Mouse (Mus musculus) cortical plate, adult 2 months (tissue): ENCODE results near the gene Galnt7. TPM values are rescaled to one million over a fixed set of nuclear protein-coding genes. Genes with fewer than 3 reads are reported as not detected.

ENCODE experiments used
- H3K27ac ChIP-seq: fragments of 200-500 bp; 2 replicates; pipeline ENCODE4 v1.5.1; 2012; ENCODE audit warnings: low read length, control low read depth, inconsistent platforms; ENCODE audit not compliant: insufficient read depth
- H3K4me1 ChIP-seq: fragments of 200-500 bp; 2 replicates; pipeline ENCODE4 v1.6.1; 2011; ENCODE audit warnings: low read length; ENCODE audit not compliant: control insufficient read depth, insufficient read depth
- H3K4me3 ChIP-seq: fragments of 200-500 bp; 2 replicates; pipeline ENCODE4 v1.5.1; 2011; ENCODE audit warnings: mild to moderate bottlenecking, low read length, control low read depth; ENCODE audit not compliant: insufficient read depth
- CTCF ChIP-seq: fragments of 200-500 bp; IDR thresholded peaks from 2 replicates; pipeline ENCODE4 v1.5.1; 2011; ENCODE audit warnings: mild to moderate bottlenecking, control low read depth, low read length; ENCODE audit not compliant: insufficient read depth; ENCODE audit errors: extremely low read depth
- POLR2A ChIP-seq: fragments of 200-500 bp; IDR thresholded peaks from 2 replicates; pipeline ENCODE4 v1.6.1; 2011; ENCODE audit warnings: mild to moderate bottlenecking, low read length, control low read depth; ENCODE audit not compliant: insufficient read depth; ENCODE audit errors: extremely low read depth
- polyA plus RNA-seq: library from polyadenylated mRNA; depleted of rRNA; stranded (reverse); fragments of >200 nt; gene quantifications from 2 replicates; pipeline ENCODE4 v1.2.3, GENCODE M21; 2012

Galnt7 gene
- polyA plus RNA-seq, 1 experiment, result 5.6 TPM

- TF ChIP-seq CTCF (no peak), POLR2A (no peak)
- peak overlapping the region; percentile 98 for H3K4me3 ChIP-seq
- H3K4me1 ChIP-seq, result no peaks in the 10 kb centered on the region; the same call in 1 of the 2 replicates
- peak overlapping the region; percentile 89 for H3K27ac ChIP-seq
Observed at GRCm38 (mm10) chr8:57651689-57652455, 960 bp downstream of the Galnt7 start.

GRCm38 (mm10) chr8:57651357-57651688 lies 1.5 kb downstream of the Galnt7 start:
- Histone ChIP-seq H3K4me1 (no peaks in the 10 kb centered on the region; the same call in 1 of the 2 replicates), H3K27ac (no peak overlapping the region), H3K4me3 (peak overlapping the region; percentile 98)
- no peak for TF ChIP-seq POLR2A
- TF ChIP-seq CTCF, result no peak

- H3K4me3 ChIP-seq, result no peak overlapping the region
- no peaks in the 10 kb centered on the region; the same call in 1 of the 2 replicates for H3K4me1 ChIP-seq
- no peak overlapping the region for H3K27ac ChIP-seq
- TF ChIP-seq CTCF (no peak), POLR2A (no peak)
Observed at GRCm38 (mm10) chr8:57650216-57650615, 2.6 kb downstream of the Galnt7 start.

DNA sequence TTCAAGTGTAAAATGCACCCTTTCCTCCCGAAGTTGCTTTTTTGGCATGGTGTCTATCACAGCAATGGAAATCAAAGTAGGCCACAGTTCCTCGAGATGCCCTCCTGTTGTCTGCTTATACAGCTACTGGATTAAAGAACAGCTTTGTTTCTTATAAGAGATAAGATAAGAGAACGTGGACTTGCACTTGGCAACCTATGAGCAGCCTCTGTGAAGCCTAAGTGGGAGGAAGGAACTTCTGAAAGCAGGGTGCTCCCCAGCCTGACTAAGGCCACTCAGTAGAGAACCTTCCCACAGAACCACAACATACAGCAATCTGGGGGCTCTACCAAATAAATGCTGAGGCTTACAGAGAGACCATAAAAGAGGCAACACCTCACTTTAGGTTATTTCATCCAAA lies 5.3 kb downstream of the Galnt7 start:
- no peak for TF ChIP-seq CTCF
- TF ChIP-seq POLR2A, result no peak

GRCm38 (mm10) chr8:57644281-57644680 lies 8.6 kb downstream of the Galnt7 start:
- Histone ChIP-seq H3K27ac (no peak overlapping the region), H3K4me3 (no peak overlapping the region)

More for the DNA sequence above, 5.3 kb downstream of the Galnt7 start:
- H3K27ac ChIP-seq, result no peak overlapping the region
- no peaks in the 10 kb centered on the region for H3K4me1 ChIP-seq
- H3K4me3 ChIP-seq, result no peak overlapping the region

GRCm38 (mm10) chr8:57642722-57643121 lies 10.1 kb downstream of the Galnt7 start:
- Histone ChIP-seq H3K4me3 (no peak overlapping the region), H3K27ac (no peak overlapping the region), H3K4me1 (no peaks in the 10 kb centered on the region; the same call in 1 of the 2 replicates)
- no peak for TF ChIP-seq CTCF
- TF ChIP-seq POLR2A, result no peak

More at GRCm38 (mm10) chr8:57644281-57644680, 8.6 kb downstream of the Galnt7 start:
- TF ChIP-seq POLR2A (no peak), CTCF (no peak)
- no peaks in the 10 kb centered on the region for H3K4me1 ChIP-seq

DNA sequence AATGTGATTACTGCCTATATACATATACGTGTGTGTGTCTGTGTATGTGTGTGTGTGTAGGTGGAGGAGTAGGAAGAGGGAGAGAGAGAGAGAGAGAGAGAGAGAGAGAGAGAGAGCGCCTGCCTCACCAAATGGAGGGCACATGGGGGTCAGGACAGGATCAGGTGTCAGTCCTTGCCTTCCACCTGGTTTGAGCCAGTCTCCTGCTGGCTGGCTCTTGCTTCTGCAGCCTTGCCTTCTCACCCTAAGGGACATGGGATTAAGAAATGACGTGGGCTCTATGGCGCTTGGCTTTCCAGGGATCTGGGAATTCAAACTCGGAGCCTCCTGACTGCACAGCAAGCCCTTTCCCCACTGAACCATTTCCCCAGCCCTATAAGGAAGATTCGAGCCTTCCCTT lies 13.9 kb downstream of the Galnt7 start:
- Histone ChIP-seq H3K4me1 (no peaks in the 10 kb centered on the region; the same call in 1 of the 2 replicates), H3K27ac (no peak overlapping the region), H3K4me3 (no peak overlapping the region)
- TF ChIP-seq CTCF, result no peak
- TF ChIP-seq POLR2A, result no peak

DNA sequence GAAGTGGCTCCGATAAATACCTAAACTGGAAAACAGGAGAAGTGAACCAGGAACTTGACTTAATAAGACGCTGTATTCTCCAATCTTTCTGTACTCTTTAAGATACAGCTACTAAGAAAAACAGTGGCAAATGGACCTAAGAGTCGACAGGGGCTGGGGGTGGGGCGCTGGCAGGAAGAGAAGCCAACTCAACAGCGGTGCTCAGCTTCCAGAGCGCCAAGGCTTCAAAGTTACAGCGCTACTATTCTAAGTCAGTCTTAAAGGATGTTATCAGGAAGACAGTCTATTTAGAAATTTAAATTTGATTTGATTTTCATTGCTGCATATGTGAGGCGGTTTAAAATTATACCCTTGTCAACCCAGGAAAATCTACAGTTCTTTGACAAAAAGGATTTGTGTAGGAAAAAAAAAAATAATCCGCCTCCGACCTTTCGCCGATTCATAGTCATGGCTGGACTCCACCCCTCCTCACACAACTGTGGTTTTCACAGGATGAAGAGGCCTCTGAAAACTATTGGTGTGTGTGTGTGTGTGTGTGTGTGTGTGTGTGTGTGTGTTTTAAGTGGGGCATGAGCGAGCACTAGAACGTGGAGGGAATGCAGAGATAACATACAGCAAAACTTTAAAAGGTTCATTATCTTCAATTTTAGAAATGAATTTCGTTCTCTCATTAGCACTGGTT lies 15.1 kb downstream of the Galnt7 start:
- H3K4me3 ChIP-seq, result no peak overlapping the region
- no peak overlapping the region for H3K27ac ChIP-seq
- no peak for TF ChIP-seq CTCF
- no peaks in the 10 kb centered on the region; the same call in 1 of the 2 replicates for H3K4me1 ChIP-seq

- no peaks in the 10 kb centered on the region; the same call in 1 of the 2 replicates for H3K4me1 ChIP-seq
- H3K4me3 ChIP-seq, result no peak overlapping the region
- H3K27ac ChIP-seq, result no peak overlapping the region
- no peak for TF ChIP-seq CTCF
- TF ChIP-seq POLR2A, result no peak
Observed at GRCm38 (mm10) chr8:57636698-57637097, 16.1 kb downstream of the Galnt7 start.

- no peak overlapping the region for H3K27ac ChIP-seq
- no peaks in the 10 kb centered on the region; the same call in 1 of the 2 replicates for H3K4me1 ChIP-seq
- TF ChIP-seq POLR2A, result no peak
- TF ChIP-seq CTCF, result no peak
- H3K4me3 ChIP-seq, result no peak overlapping the region
Observed at GRCm38 (mm10) chr8:57636281-57636680, 16.6 kb downstream of the Galnt7 start.
